ENCODE assay signal across 8 mouse cellular contexts in the genomic region with DNA sequence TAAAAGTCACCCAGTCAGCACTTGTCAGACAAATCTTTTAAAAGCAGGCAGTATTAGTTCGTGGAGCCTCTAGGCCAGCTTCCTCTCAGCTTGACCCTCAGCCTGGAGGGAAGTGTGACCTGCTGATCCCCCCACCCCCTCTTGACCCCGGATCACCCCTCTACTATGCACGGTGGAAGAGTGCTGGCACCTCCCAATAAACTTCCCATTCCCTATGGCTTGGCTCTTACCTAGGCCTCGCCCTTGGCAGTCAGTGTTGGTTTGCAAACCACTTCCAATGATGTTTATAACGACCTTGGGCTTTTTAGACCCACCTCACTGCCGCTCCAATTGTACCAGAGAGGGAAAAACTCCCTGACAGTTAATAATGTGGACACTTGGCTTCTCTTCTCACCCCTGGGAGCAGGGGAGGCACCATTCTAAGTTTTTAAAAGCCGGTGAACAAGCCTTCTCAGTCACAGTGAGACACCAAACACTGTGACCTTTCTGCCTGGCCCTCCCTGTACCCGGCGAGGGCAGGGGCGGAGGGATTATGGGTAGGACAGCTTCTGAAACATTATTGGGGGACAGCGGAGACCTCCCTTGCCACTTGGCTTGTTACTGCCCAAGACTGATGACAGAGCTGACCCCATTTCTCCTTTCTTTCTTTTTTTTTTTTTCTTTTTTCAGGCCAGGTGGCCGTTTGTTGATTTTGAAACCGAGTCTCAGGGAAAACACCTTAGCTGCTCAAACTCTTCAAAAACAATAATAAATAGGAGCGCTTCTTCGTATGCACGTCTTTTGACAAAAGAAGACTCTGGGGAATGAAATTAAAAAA.
DNase-seq lines count a peak whose midpoint lies in the region; ATAC-seq lines count a peak whose summit lies in the region.

No protein-coding gene starts in this region.

- no peak for ATAC-seq in heart, embryonic 11.5 days (replicated peaks; ENCODE audit: insufficient number of reproducible peaks, low FRiP score, low TSS enrichment)
- peak; percentile 62 for ATAC-seq in CD4-positive, CD25-positive, alpha-beta regulatory T cell, adult 4 months
- peak; percentile 21; the same call in 1 of the 2 replicates for ATAC-seq in forebrain, embryonic 12.5 days (ENCODE audit: low FRiP score)
- ATAC-seq in liver, embryonic 16.5 days (ENCODE audit: low read depth): peak; percentile 64

- H3K4me1 ChIP-seq in heart, embryonic 11.5 days (ENCODE audit: control insufficient read depth, insufficient read depth, low read length): peaks cover 10% of the 10 kb centered on the region
- H3K4me1 ChIP-seq in forebrain, embryonic 12.5 days: peaks cover 34% of the 10 kb centered on the region
- H3K4me1 ChIP-seq in liver, embryonic 16.5 days (ENCODE audit: control insufficient read depth, low read depth, low read length): peaks cover 3% of the 10 kb centered on the region; the same call in 1 of the 2 replicates

- H3K27ac ChIP-seq in heart, embryonic 11.5 days (ENCODE audit: low read depth, low read length): peak overlapping the region; percentile 58
- H3K27ac ChIP-seq in forebrain, embryonic 12.5 days: peak overlapping the region; percentile 75
- no peak overlapping the region; the same call in 1 of the 2 replicates for H3K27ac ChIP-seq in liver, embryonic 16.5 days (ENCODE audit: low read length)

- 36% methylated on average over 16 of the region's 16 CpGs for WGBS in heart, embryonic 11.5 days (ENCODE audit: insufficient replicate concordance)
- 6% methylated on average over 16 of the region's 16 CpGs for WGBS in forebrain, embryonic 12.5 days
- WGBS in liver, embryonic 16.5 days (ENCODE audit: insufficient replicate concordance): 47% methylated on average over 16 of the region's 16 CpGs

- intact Hi-C loops in heart, postnatal 36 days (cut with DNase I): no loop called here

- H3K9ac ChIP-seq in heart, embryonic 11.5 days (ENCODE audit: low read depth, low read length): no peak overlapping the region
- H3K9ac ChIP-seq in forebrain, embryonic 12.5 days: 0 out of 2 replicates have a peak overlapping the region, but pooled peaks have one; percentile 5
- no peak overlapping the region for H3K9ac ChIP-seq in liver, embryonic 16.5 days (ENCODE audit: low read depth, low read length)

- no peaks in the 10 kb centered on the region for H3K27me3 ChIP-seq in heart, embryonic 11.5 days (ENCODE audit: control insufficient read depth, insufficient read depth, low read length)
- no peaks in the 10 kb centered on the region for H3K27me3 ChIP-seq in forebrain, embryonic 12.5 days
- no peaks in the 10 kb centered on the region for H3K27me3 ChIP-seq in liver, embryonic 16.5 days (ENCODE audit: control insufficient read depth, insufficient read depth, low read depth, low read length)

- H3K4me2 ChIP-seq in heart, embryonic 11.5 days: peak overlapping the region; percentile 45
- H3K4me2 ChIP-seq in forebrain, embryonic 12.5 days: peak overlapping the region; percentile 27
- peak overlapping the region; percentile 26; the same call in 1 of the 2 replicates for H3K4me2 ChIP-seq in liver, embryonic 16.5 days (ENCODE audit: low read depth, low read length)

- no peaks in the 10 kb centered on the region for H3K36me3 ChIP-seq in heart, embryonic 11.5 days (ENCODE audit: control insufficient read depth, insufficient read depth, low read length)
- no peaks in the 10 kb centered on the region for H3K36me3 ChIP-seq in forebrain, embryonic 12.5 days (replicated peaks)
- no peaks in the 10 kb centered on the region for H3K36me3 ChIP-seq in liver, embryonic 16.5 days (ENCODE audit: control insufficient read depth, insufficient read depth)

- no peak overlapping the region for H3K4me3 ChIP-seq in heart, embryonic 11.5 days (ENCODE audit: low read depth, low read length)
- H3K4me3 ChIP-seq in forebrain, embryonic 12.5 days (replicated peaks): no peak overlapping the region
- H3K4me3 ChIP-seq in liver, embryonic 16.5 days (ENCODE audit: low read depth, low read length): no peak overlapping the region

- no peaks in the 10 kb centered on the region for H3K9me3 ChIP-seq in heart, embryonic 11.5 days (replicated peaks; ENCODE audit: control insufficient read depth, low read length)
- no peaks in the 10 kb centered on the region for H3K9me3 ChIP-seq in forebrain, embryonic 12.5 days
- H3K9me3 ChIP-seq in liver, embryonic 16.5 days (replicated peaks; ENCODE audit: control insufficient read depth, low read length): no peaks in the 10 kb centered on the region

- no peak for DNase-seq in heart, postnatal 36 days
- no peak for DNase-seq in left cerebral cortex, adult 9 months (ENCODE audit: low spot score in 2 of 2)
- no peak for DNase-seq in urinary bladder, adult 2 months (ENCODE audit: low spot score)
- no peak for DNase-seq in gastrocnemius, adult 8-10 months (ENCODE audit: low spot score in 2 of 2)
